Mouse (Mus musculus) heart, embryonic 10.5 days (tissue): ENCODE results near the gene Mmgt2. TPM values are rescaled to one million over a fixed set of nuclear protein-coding genes. Genes with fewer than 3 reads are reported as not detected.
"Not testable (repeated sequence)": the region's sequence is repeated elsewhere in the genome, so short reads cannot be mapped to it uniquely, and the experiment has no call there.

Source experiments
- DNase-seq: peaks from one replicate; pipeline ENCODE4 v3.0.0-alpha.2; 2017; ENCODE audit warnings: low spot score
- H3K27ac ChIP-seq: fragments of 300-500 bp; sonication (generic); 2 replicates; pipeline ENCODE4 v1.5.1; 2016; ENCODE audit warnings: mild to moderate bottlenecking
- H3K27me3 ChIP-seq: fragments of 300-500 bp; sonication (generic); 2 replicates; pipeline ENCODE4 v1.6.1; 2016; ENCODE audit warnings: mild to moderate bottlenecking; ENCODE audit not compliant: poor library complexity, insufficient read depth, severe bottlenecking
- H3K36me3 ChIP-seq: fragments of 300-500 bp; sonication (generic); 2 replicates; pipeline ENCODE4 v1.6.1; 2016; ENCODE audit warnings: mild to moderate bottlenecking, moderate library complexity
- H3K4me1 ChIP-seq: fragments of 300-500 bp; sonication (generic); 2 replicates; pipeline ENCODE4 v1.6.1; 2016; ENCODE audit warnings: mild to moderate bottlenecking
- H3K4me3 ChIP-seq: fragments of 300-500 bp; sonication (generic); 2 replicates; pipeline ENCODE4 v1.5.1; 2016; ENCODE audit warnings: mild to moderate bottlenecking, moderate library complexity
- H3K9me3 ChIP-seq: fragments of 300-500 bp; sonication (generic); 2 replicates; pipeline ENCODE4 v1.6.1; 2016; ENCODE audit warnings: mild to moderate bottlenecking, moderate library complexity
- WGBS: fragments of 180-500 bp; shearing (Covaris S2); methylation state at CpG from one replicate; pipeline ENCODE4 v1.1.7; 2016; 5-methylcytosine and 5-hydroxymethylcytosine counted together
- polyA plus RNA-seq: library from polyadenylated mRNA; unstranded; fragments of >200 nt; fragmentation: Nextera tagmentation; extraction: Ambion mirVana; gene quantifications from 2 replicates; pipeline ENCODE4 v1.2.1, GENCODE M21; 2016

Gene Mmgt2
- polyA plus RNA-seq, 1 experiment from 2014 or later: 40.5 TPM

- no peaks in the 10 kb centered on the region for H3K9me3 ChIP-seq
- peaks cover 84% of the 10 kb centered on the region for H3K4me1 ChIP-seq
- peak overlapping the region; percentile 94 for H3K27ac ChIP-seq
- no peak for DNase-seq
- 82% methylated on average over 5 of the region's 5 CpGs for WGBS
- peak overlapping the region; percentile 83; the same call in 1 of the 2 replicates for H3K4me3 ChIP-seq
- H3K36me3 ChIP-seq: 0 out of 2 replicates have a peak, but pooled peaks cover 3% of the 10 kb centered on the region
- no peaks in the 10 kb centered on the region for H3K27me3 ChIP-seq
These were observed 3.7 kb upstream of the Mmgt2 start for GRCm38 (mm10) chr11:62644602-62645336.

GRCm38 (mm10) chr11:62645337-62645675 is 3.2 kb upstream of the Mmgt2 start:
- no peaks in the 10 kb centered on the region for H3K27me3 ChIP-seq
- 66% methylated on average over 4 of the region's 4 CpGs for WGBS
- H3K4me3 ChIP-seq: peak overlapping the region; percentile 83
- H3K27ac ChIP-seq: peak overlapping the region; percentile 94
- no peak for DNase-seq
- H3K4me1 ChIP-seq: peaks cover 79% of the 10 kb centered on the region
- H3K9me3 ChIP-seq: no peaks in the 10 kb centered on the region
- H3K36me3 ChIP-seq: no peaks in the 10 kb centered on the region

GRCm38 (mm10) chr11:62645732-62646494 is 2.6 kb upstream of the Mmgt2 start:
- DNase-seq: no peak

DNA sequence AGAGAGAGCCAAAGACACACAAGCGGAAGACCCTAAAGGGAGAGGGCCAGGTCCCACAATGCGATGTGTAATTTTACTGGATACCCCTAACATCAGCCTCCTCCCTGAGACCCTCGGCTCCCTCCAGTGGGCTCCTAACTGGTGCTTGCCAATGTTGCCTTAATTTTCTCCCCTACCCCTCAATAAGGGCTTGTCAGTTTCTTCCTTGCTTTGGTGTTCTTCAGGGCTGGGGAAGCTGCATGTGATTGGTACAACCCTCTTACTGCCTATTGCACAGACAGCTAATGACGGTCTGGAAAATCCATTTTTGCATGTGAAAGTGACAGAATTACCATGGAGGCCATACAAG is 2.0 kb upstream of the Mmgt2 start:
- H3K4me3 ChIP-seq: peak overlapping the region; percentile 83
- H3K4me1 ChIP-seq: peaks cover 67% of the 10 kb centered on the region
- H3K27ac ChIP-seq: peak overlapping the region; percentile 94
- WGBS: 51% methylated on average over 4 of the region's 4 CpGs
- no peak for DNase-seq
- H3K36me3 ChIP-seq: peaks cover 2% of the 10 kb centered on the region
- H3K9me3 ChIP-seq: no peaks in the 10 kb centered on the region
- H3K27me3 ChIP-seq: no peaks in the 10 kb centered on the region

More at GRCm38 (mm10) chr11:62645732-62646494, 2.6 kb upstream of the Mmgt2 start:
- no peaks in the 10 kb centered on the region for H3K36me3 ChIP-seq
- H3K27me3 ChIP-seq: no peaks in the 10 kb centered on the region
- H3K27ac ChIP-seq: peak overlapping the region; percentile 94
- peak overlapping the region; percentile 83 for H3K4me3 ChIP-seq
- peaks cover 72% of the 10 kb centered on the region for H3K4me1 ChIP-seq
- no peaks in the 10 kb centered on the region for H3K9me3 ChIP-seq
- 22% methylated on average over 8 of the region's 8 CpGs for WGBS

DNA sequence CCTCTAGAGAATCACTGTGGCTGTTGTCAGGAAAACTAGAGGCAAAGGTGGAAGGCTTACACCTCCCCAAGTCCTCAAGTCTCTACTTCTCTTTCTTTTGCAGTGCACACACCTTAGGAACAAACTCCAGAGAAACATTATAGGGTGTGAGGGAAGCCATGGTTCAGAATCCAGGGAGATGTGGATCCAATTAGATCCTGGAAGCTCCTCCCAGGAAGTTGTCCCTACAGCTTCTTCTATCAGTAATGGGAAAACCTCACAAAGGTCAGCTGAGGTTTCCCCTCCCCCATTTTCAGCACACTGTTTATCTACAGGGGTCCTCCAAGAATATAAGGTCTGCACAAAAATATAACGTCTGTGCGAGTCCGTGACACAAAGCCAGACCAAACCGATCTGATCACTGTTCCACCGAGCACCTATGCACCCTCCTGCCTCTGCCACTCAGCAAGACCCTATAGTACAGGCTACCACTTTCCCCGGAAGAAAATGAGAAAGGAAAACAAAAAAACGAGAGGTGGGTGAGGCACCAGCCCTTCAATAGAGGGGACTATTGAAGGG is 1.4 kb upstream of the Mmgt2 start:
- peaks cover 62% of the 10 kb centered on the region for H3K4me1 ChIP-seq
- WGBS: 49% methylated on average over 7 of the region's 7 CpGs
- peak overlapping the region; percentile 94 for H3K27ac ChIP-seq
- H3K9me3 ChIP-seq: no peaks in the 10 kb centered on the region
- H3K27me3 ChIP-seq: no peaks in the 10 kb centered on the region
- H3K36me3 ChIP-seq: peaks cover 8% of the 10 kb centered on the region
- DNase-seq: no peak
- H3K4me3 ChIP-seq: peak overlapping the region; percentile 83

DNA sequence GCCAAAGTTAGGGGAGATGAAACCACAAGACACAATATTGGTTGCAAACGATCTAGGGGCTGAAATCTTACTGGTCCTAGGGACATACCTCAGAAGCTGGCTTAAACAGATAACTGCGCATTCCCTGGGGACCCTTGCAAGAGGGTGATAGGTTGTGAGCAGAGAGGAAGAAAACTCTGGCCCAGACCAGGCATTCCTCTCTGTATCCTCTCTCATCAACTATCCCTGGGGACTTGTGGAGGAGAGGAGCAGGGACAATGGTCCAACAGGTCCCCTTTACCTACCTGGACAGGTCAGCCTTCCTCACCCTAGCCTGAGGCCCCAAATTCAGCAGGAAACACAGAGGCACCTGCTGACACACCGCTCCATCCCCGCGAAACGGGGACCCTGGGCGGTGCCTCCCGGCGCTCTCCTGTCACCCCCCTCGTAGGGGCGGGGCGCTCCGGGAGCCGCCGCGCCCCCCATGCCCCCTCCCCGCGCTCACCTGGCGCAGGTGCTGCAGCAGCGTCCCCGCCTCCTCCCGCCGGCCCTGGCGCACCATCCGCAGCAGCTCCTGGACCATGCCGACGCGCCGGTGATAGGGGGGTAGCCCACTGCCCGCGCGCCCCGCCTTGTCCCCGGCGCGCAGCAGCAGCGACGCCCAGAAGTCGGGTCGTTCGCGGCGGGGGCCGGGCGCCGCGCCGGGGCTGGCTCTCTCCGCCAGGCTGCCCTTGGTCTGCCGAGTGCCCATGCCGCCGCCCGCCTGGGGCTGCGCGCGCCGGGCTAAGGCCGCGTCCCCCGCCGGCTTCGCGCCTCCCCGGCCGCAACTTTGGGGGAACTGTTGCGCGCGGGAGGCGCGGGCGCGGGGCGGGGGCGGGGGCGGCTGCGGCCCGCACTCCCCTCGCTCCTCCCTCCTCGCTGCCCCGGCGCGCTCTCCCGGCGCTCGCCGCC is 538 bp upstream of the Mmgt2 start, which contains the start of gene Lrrc75a:
TSS of gene Lrrc75a (minus strand) at position 863 of the 930 bp plus-strand sequence.
- Histone ChIP-seq H3K27me3 (no peaks in the 10 kb centered on the region), H3K4me3 (peak within 1 kb of the TSS; percentile 83), H3K4me1 (peaks cover 57% of the 10 kb centered on the region), H3K27ac (peak within 1 kb of the TSS; percentile 94), H3K36me3 (peaks cover 14% of the 10 kb centered on the region), H3K9me3 (no peaks in the 10 kb centered on the region)
- DNase-seq: no peak
- WGBS: under 1% methylated on average over 69 of the region's 86 CpGs

GRCm38 (mm10) chr11:62649803-62650202 is 1.3 kb downstream of the Mmgt2 start:
- not testable (repeated sequence) for DNase-seq, H3K9me3 ChIP-seq, H3K27me3 ChIP-seq
- Histone ChIP-seq H3K4me3 (peak overlapping the region; percentile 83; the same call in 1 of the 2 replicates), H3K36me3 (peaks cover 30% of the 10 kb centered on the region), H3K27ac (peak overlapping the region; percentile 94; the same call in 1 of the 2 replicates), H3K4me1 (peaks cover 48% of the 10 kb centered on the region)
- WGBS: 85% methylated on average over 4 of the region's 4 CpGs

DNA sequence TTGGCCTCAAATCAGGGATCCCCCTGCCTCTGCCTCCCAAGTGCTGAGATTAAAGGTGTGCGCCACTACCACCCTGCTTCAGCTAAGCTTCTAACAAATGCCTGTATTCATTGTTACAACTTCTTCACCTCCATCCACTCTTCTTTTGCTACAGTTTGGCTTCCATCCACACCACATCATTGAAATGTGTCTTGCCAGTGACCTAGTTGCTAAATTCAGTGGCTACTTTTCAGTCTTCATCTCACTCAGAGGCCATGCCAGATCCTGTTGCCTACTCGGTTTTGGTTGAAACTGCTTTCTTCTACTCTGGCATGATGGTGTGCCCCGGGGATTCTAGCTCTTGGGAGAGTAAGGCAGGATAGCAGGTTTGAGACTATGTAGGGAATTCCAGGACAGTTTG is 3.1 kb downstream of the Mmgt2 start:
- no peak overlapping the region for H3K4me3 ChIP-seq
- H3K36me3 ChIP-seq: peaks cover 37% of the 10 kb centered on the region
- no peak overlapping the region for H3K27ac ChIP-seq
- 87% methylated on average over 3 of the region's 3 CpGs for WGBS
- no peak for DNase-seq
- no peaks in the 10 kb centered on the region for H3K9me3 ChIP-seq
- H3K4me1 ChIP-seq: peaks cover 39% of the 10 kb centered on the region
- no peaks in the 10 kb centered on the region for H3K27me3 ChIP-seq

DNA sequence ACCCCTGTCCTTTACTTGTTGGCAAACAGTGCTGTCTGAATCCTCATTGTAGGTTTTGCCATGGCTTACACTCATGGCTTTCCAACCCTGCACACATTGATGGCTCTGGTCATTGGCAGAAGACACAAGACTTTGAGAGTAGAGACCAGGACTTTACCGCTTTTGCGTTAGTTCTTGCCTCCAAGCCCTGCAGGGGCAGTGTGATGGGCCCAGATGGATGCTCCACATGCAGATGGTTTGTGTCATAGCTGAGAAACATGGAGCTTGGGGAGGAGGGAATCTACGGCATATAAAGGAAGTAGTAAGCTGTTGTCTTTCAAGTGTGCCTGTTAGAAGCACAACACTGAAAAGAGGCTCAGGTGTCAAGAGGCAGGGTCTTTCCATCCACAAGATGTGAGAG is 3.6 kb downstream of the Mmgt2 start:
- Histone ChIP-seq H3K4me3 (no peak overlapping the region), H3K27me3 (no peaks in the 10 kb centered on the region), H3K9me3 (no peaks in the 10 kb centered on the region), H3K36me3 (peaks cover 42% of the 10 kb centered on the region), H3K27ac (no peak overlapping the region), H3K4me1 (peaks cover 34% of the 10 kb centered on the region)
- DNase-seq: no peak
- WGBS: 83% methylated on average over 3 of the region's 3 CpGs

GRCm38 (mm10) chr11:62660885-62661284 is 12.4 kb downstream of the Mmgt2 start:
- H3K36me3 ChIP-seq: peaks cover 35% of the 10 kb centered on the region
- WGBS: 48% methylated on average over 4 of the region's 4 CpGs
- H3K4me3 ChIP-seq: no peak overlapping the region
- no peak overlapping the region for H3K27ac ChIP-seq
- peaks cover 15% of the 10 kb centered on the region; the same call in 1 of the 2 replicates for H3K4me1 ChIP-seq
- no peaks in the 10 kb centered on the region for H3K27me3 ChIP-seq
- DNase-seq: no peak
- no peaks in the 10 kb centered on the region for H3K9me3 ChIP-seq

- H3K4me1 ChIP-seq: 0 out of 2 replicates have a peak, but pooled peaks cover 10% of the 10 kb centered on the region
- no peaks in the 10 kb centered on the region for H3K9me3 ChIP-seq
- H3K4me3 ChIP-seq: no peak overlapping the region
- H3K36me3 ChIP-seq: peaks cover 36% of the 10 kb centered on the region
- 76% methylated on average over 6 of the region's 6 CpGs for WGBS
- H3K27me3 ChIP-seq: no peaks in the 10 kb centered on the region
- no peak for DNase-seq
- no peak overlapping the region for H3K27ac ChIP-seq
These were observed 15.8 kb downstream of the Mmgt2 start for GRCm38 (mm10) chr11:62664250-62664649.

DNA sequence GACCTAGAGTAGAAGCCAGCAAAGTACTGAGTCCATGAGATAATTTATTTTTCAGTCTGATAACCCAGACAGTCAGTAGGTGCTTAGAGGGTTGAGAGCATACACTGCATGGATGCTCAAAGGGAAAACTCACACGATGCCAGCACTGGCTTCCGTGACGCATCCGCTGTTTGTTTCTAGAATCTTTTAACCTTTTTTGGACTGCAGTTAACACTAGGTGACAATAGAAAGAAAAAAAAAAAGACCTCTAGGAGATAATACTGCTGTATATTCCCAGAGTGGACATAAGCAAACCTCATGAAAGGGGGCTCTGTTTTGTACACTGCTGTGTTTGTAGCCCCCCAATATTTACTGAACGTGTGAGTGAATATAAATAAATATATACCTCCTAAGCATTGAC is 20.5 kb downstream of the Mmgt2 start:
- DNase-seq: no peak
- H3K4me1 ChIP-seq: peaks cover 17% of the 10 kb centered on the region
- no peaks in the 10 kb centered on the region for H3K9me3 ChIP-seq
- WGBS: 89% methylated on average over 5 of the region's 5 CpGs
- H3K36me3 ChIP-seq: peaks cover 26% of the 10 kb centered on the region
- no peak overlapping the region for H3K27ac ChIP-seq
- no peaks in the 10 kb centered on the region for H3K27me3 ChIP-seq
- H3K4me3 ChIP-seq: no peak overlapping the region
